8 mouse cellular contexts compared by ENCODE assay signal in the genomic region with DNA sequence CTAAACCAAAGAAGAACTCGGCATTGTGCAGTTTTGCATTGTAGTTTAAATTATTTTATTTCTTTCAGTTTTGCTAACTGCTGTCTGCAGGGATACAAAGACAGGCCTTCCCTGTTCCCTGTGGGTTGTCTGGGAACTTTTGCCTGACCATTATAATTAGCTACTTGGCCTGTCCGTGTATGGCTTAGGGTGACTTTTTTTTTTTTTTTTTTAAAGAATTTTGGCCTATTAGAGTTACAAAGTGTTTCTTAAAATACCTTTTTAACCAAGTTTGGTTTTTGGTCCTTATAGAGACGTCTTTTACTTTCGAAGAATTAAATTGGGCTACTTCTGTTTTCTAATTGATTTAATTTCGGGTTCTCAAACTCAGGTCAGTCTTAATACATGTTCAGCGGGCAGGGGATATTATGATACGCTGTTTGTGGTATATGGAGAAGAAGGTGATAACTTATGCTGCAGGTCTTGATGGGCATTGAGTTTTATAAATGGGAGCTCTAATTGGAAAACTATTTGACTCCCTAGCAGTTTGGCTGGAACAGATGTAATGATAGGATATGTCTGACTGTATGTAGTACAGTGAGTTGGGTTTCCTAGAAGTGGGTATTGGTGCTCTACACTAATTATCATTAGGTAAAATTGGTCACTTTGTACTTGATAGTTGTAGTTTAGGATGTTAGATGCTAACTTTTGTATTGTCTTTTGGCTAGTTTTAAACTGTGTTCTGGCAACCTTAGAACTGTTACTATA. TPM values are rescaled to one million over a fixed set of nuclear protein-coding genes. Genes with fewer than 3 reads are reported as not detected.
DNase-seq lines count a peak whose midpoint lies in the region; ATAC-seq and TF ChIP-seq lines count a peak whose summit lies in the region.

No protein-coding gene starts in this region.

- peak overlapping the region; percentile 96 for H3K27ac ChIP-seq in kidney, embryonic 14.5 days (ENCODE audit: low read depth, low read length)
- peak overlapping the region; percentile 97 for H3K27ac ChIP-seq in hindbrain, embryonic 13.5 days
- peak overlapping the region; percentile 98; the same call in 1 of the 2 replicates for H3K27ac ChIP-seq in midbrain, embryonic 15.5 days

- peak overlapping the region; percentile 59 for H3K4me2 ChIP-seq in kidney, embryonic 14.5 days (replicated peaks; ENCODE audit: low read depth, low read length)
- H3K4me2 ChIP-seq in hindbrain, embryonic 13.5 days, result peak overlapping the region; percentile 65
- peak overlapping the region; percentile 70 for H3K4me2 ChIP-seq in midbrain, embryonic 15.5 days

- no peak for DNase-seq in kidney, adult 8-10 months
- DNase-seq in brain, embryonic 14.5 days (ENCODE audit: low read depth), result peak; percentile 42
- no peak for DNase-seq in spleen, postnatal 14 days (ENCODE audit: low spot score in 2 of 2)
- no peak for DNase-seq in left cerebral cortex, postnatal 36 days (ENCODE audit: low spot score in 2 of 2)
- DNase-seq in T-cell, adult 2 months (ENCODE audit: low spot score), result no peak

- H3K4me3 ChIP-seq in kidney, embryonic 14.5 days (ENCODE audit: low read length), result peak overlapping the region; percentile 95
- H3K4me3 ChIP-seq in hindbrain, embryonic 13.5 days, result peak overlapping the region; percentile 93
- H3K4me3 ChIP-seq in midbrain, embryonic 15.5 days, result peak overlapping the region; percentile 98

- peak overlapping the region; percentile 99 for H3K9ac ChIP-seq in kidney, embryonic 14.5 days (ENCODE audit: low read depth, low read length)
- peak overlapping the region; percentile 99 for H3K9ac ChIP-seq in hindbrain, embryonic 13.5 days
- peak overlapping the region; percentile 99 for H3K9ac ChIP-seq in midbrain, embryonic 15.5 days

- no peaks in the 10 kb centered on the region; the same call in 1 of the 2 replicates for H3K27me3 ChIP-seq in kidney, embryonic 14.5 days (ENCODE audit: control insufficient read depth, insufficient read depth, low read length)
- no peaks in the 10 kb centered on the region for H3K27me3 ChIP-seq in hindbrain, embryonic 13.5 days
- no peaks in the 10 kb centered on the region for H3K27me3 ChIP-seq in midbrain, embryonic 15.5 days (replicated peaks)

- TF ChIP-seq CTCF in brain, embryonic 14.5 days (IDR thresholded peaks at IDR 0.05; ENCODE audit: borderline replicate concordance, extremely low read depth, insufficient read depth, insufficient read length), result no peak

- 0 out of 2 replicates have a peak, but pooled peaks cover 6% of the 10 kb centered on the region for H3K4me1 ChIP-seq in kidney, embryonic 14.5 days (ENCODE audit: control insufficient read depth, insufficient read depth, low read length)
- peaks cover 15% of the 10 kb centered on the region for H3K4me1 ChIP-seq in hindbrain, embryonic 13.5 days (replicated peaks)
- peaks cover 16% of the 10 kb centered on the region for H3K4me1 ChIP-seq in midbrain, embryonic 15.5 days

- no peak for TF ChIP-seq POLR2A in brain, embryonic 14.5 days (IDR thresholded peaks at IDR 0.05; ENCODE audit: borderline replicate concordance, extremely low read depth, insufficient read depth, insufficient read length, poor library complexity, severe bottlenecking)

- no peaks in the 10 kb centered on the region for H3K36me3 ChIP-seq in kidney, embryonic 14.5 days (ENCODE audit: control insufficient read depth, insufficient read depth, low read length)
- H3K36me3 ChIP-seq in hindbrain, embryonic 13.5 days, result no peaks in the 10 kb centered on the region
- no peaks in the 10 kb centered on the region for H3K36me3 ChIP-seq in midbrain, embryonic 15.5 days (replicated peaks)

- WGBS in kidney, embryonic 14.5 days, result 24% methylated on average over 7 of the region's 7 CpGs
- WGBS in hindbrain, embryonic 13.5 days, result 33% methylated on average over 7 of the region's 7 CpGs
- 26% methylated on average over 7 of the region's 7 CpGs for WGBS in midbrain, embryonic 15.5 days

- no peaks in the 10 kb centered on the region for H3K9me3 ChIP-seq in kidney, embryonic 14.5 days (ENCODE audit: control insufficient read depth, low read length)
- H3K9me3 ChIP-seq in hindbrain, embryonic 13.5 days, result no peaks in the 10 kb centered on the region
- no peaks in the 10 kb centered on the region for H3K9me3 ChIP-seq in midbrain, embryonic 15.5 days

- no peak for ATAC-seq in kidney, embryonic 14.5 days (ENCODE audit: low FRiP score, low TSS enrichment)
- no peak for ATAC-seq in hindbrain, embryonic 13.5 days (ENCODE audit: low FRiP score)
- peak; percentile 21; the same call in 1 of the 2 replicates for ATAC-seq in midbrain, embryonic 15.5 days (replicated peaks)

- intact Hi-C loops in left cerebral cortex, postnatal 36 days (cut with DNase I), result no loop called here

RNA-seq across cellular contexts. Expression of a gene that starts 0.9 kb away (rescaled TPM):
- polyA plus RNA-seq in kidney, embryonic 14.5 days (2014; fragmentation: Nextera tagmentation; extraction: Ambion mirVana), result 17.0 and 19.9 TPM in 2 replicates
- polyA plus RNA-seq in brain, embryonic 14.5 days (2012; rRNA removed), result 24.3 and 27.2 TPM in 2 replicates
- polyA plus RNA-seq in hindbrain, embryonic 13.5 days (2015; fragmentation: Nextera tagmentation; extraction: Ambion mirVana), result 10.1 and 10.5 TPM in 2 replicates
- 9.8 and 10.3 TPM in 2 replicates for polyA plus RNA-seq in midbrain, embryonic 15.5 days (2015; fragmentation: Nextera tagmentation; extraction: Ambion mirVana)
- 10 to 100 TPM; 25.8 to 30.7 TPM for total RNA-seq in left cerebral cortex, postnatal 36 days (2021)
